Mouse (Mus musculus): ENCODE results near the gene Treml4. TPM values are rescaled to one million over a fixed set of nuclear protein-coding genes. Genes with fewer than 3 reads are reported as not detected.

Treml4 gene
- polyA plus RNA-seq, 1 experiment, result 0.27 TPM

DNA sequence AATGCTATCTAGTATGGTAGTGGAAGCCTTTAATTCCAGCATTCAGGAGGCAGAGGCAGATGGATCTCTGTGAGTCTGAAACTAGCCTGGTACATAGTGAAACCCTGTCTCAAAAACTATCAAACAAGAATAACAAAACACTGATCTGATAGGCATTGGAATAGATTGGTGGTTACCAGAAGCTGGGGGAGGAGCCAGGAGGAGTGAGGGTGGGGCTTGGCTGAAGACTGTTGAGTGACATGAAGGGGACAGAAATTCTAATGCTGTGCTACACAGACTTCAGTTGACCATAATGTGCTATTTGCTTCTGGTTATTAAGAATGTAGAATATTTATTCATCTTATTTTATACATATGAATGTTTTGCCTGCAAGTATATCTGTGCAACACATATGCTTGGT is 4.2 kb downstream of the Treml4 start:
- Histone ChIP-seq H3K4me3 (replicated peaks) (no peak overlapping the region), H3K9me3 (ENCODE audit: control insufficient read depth, low read length) (peaks cover 4% of the 10 kb centered on the region), H3K36me3 (ENCODE audit: control insufficient read depth) (peaks cover 20% of the 10 kb centered on the region), H3K4me1 (ENCODE audit: control insufficient read depth) (peaks cover 91% of the 10 kb centered on the region), H3K27me3 (ENCODE audit: control insufficient read depth) (no peaks in the 10 kb centered on the region)
- TF ChIP-seq TAL1 (IDR thresholded peaks at IDR 0.05; ENCODE audit: low read length), result no peak
- TF ChIP-seq GATA1 (IDR thresholded peaks at IDR 0.05; ENCODE audit: low read length), result no peak

DNA sequence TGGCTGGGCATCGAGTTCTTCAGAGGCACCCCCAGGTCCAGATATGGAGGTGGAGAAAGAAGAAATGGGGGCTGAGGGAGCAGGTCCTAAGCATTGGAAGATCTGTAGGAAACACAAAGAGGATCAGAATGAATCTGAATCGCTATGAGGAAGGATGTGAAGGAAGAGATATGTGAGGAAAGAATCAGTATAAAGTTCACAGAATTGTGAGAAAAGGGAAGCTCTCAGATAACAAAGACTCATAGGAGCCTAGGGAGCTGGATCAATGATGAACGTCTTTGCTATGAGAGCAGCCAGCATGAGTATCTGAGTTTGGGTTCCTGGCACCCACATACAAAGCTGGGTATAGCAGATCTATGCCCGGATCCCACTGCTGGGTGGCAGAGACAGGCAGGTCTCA is 5.7 kb downstream of the Treml4 start:
- Histone ChIP-seq H3K27me3 (ENCODE audit: control insufficient read depth) (no peaks in the 10 kb centered on the region), H3K4me3 (replicated peaks) (peak overlapping the region; percentile 62), H3K4me1 (ENCODE audit: control insufficient read depth) (peaks cover 95% of the 10 kb centered on the region), H3K36me3 (ENCODE audit: control insufficient read depth) (peaks cover 16% of the 10 kb centered on the region), H3K9me3 (ENCODE audit: control insufficient read depth, low read length) (peaks cover 5% of the 10 kb centered on the region)
- no peak for TF ChIP-seq GATA1 (IDR thresholded peaks at IDR 0.05; ENCODE audit: low read length)
- no peak for TF ChIP-seq TAL1 (IDR thresholded peaks at IDR 0.05; ENCODE audit: low read length)

DNA sequence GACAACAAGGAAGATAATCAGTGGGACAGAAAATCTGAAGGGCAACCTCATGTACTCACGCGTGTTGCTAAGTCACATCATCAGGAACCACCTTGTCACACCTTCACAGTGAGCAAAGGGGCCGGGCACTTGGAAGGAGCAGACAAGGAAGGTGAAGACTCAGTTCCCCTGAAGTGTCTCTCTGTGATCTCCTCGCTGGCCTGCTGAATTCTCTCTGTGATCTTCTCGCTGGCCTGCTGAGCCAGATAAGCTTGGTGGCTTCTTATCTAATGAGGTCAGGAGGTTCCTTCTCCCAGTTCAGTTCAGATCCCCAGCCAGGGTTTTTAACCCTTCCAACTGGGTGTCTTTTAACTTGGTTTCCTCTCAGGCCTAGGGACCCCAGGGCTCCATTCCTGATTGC is 8.1 kb downstream of the Treml4 start:
- TF ChIP-seq TAL1 (IDR thresholded peaks at IDR 0.05; ENCODE audit: low read length) (peak; percentile 89), GATA1 (IDR thresholded peaks at IDR 0.05; ENCODE audit: low read length) (peak; percentile 98)
- Histone ChIP-seq H3K9me3 (ENCODE audit: control insufficient read depth, low read length) (peaks cover 5% of the 10 kb centered on the region), H3K4me1 (ENCODE audit: control insufficient read depth) (peaks cover 92% of the 10 kb centered on the region), H3K4me3 (replicated peaks) (peak overlapping the region; percentile 62), H3K36me3 (ENCODE audit: control insufficient read depth) (peaks cover 16% of the 10 kb centered on the region), H3K27me3 (ENCODE audit: control insufficient read depth) (no peaks in the 10 kb centered on the region)

DNA sequence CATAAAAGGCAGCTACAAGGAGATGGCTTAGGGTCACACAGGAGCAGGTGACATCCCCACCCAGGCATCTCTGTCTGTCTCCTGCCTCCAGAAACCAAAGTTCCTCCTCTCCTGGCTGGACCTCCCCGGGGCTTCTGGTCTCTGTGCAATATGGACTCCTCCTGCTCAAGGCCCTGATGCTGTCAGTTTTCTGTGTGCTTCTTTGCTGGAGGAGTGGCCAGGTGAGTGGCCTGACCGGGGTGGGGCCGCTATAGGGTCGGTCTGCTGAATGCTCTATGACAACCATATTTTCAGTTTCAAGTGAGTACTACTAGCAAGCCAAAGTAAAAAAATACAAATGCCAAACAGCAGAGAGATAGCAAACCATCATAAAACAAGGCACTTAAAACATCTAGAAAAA is 8.5 kb downstream of the Treml4 start:
- Histone ChIP-seq H3K27me3 (ENCODE audit: control insufficient read depth) (no peaks in the 10 kb centered on the region), H3K36me3 (ENCODE audit: control insufficient read depth) (peaks cover 16% of the 10 kb centered on the region), H3K4me1 (ENCODE audit: control insufficient read depth) (peaks cover 88% of the 10 kb centered on the region), H3K4me3 (replicated peaks) (peak overlapping the region; percentile 62), H3K9me3 (ENCODE audit: control insufficient read depth, low read length) (peaks cover 5% of the 10 kb centered on the region)
- TF ChIP-seq TAL1 (IDR thresholded peaks at IDR 0.05; ENCODE audit: low read length) (no peak), GATA1 (IDR thresholded peaks at IDR 0.05; ENCODE audit: low read length) (no peak)

DNA sequence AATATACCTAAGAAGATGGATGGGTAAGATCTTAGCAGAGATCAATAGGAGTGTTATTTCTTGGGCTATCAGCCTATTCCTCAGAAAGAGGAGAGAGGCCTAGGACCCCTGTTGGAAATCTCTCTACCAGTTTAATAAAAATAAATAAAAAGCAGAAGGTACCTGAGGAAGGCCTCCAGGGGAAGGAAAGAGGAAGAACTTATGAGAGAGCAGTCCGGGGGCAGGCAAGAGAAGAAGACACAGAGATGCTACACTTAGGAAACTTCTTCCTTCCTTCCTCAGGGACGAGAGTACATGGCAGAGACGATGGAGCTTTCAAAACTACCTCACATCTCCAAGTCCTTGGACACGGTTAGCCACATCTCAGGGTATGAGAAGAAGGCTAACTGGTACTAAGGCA is 10.0 kb downstream of the Treml4 start:
- H3K27me3 ChIP-seq (ENCODE audit: control insufficient read depth), result no peaks in the 10 kb centered on the region
- TF ChIP-seq GATA1 (IDR thresholded peaks at IDR 0.05; ENCODE audit: low read length) (no peak), TAL1 (IDR thresholded peaks at IDR 0.05; ENCODE audit: low read length) (no peak)
- H3K36me3 ChIP-seq (ENCODE audit: control insufficient read depth), result peaks cover 15% of the 10 kb centered on the region
- H3K4me3 ChIP-seq (replicated peaks), result no peak overlapping the region
- H3K9me3 ChIP-seq (ENCODE audit: control insufficient read depth, low read length), result peaks cover 5% of the 10 kb centered on the region
- H3K4me1 ChIP-seq (ENCODE audit: control insufficient read depth), result peaks cover 76% of the 10 kb centered on the region

DNA sequence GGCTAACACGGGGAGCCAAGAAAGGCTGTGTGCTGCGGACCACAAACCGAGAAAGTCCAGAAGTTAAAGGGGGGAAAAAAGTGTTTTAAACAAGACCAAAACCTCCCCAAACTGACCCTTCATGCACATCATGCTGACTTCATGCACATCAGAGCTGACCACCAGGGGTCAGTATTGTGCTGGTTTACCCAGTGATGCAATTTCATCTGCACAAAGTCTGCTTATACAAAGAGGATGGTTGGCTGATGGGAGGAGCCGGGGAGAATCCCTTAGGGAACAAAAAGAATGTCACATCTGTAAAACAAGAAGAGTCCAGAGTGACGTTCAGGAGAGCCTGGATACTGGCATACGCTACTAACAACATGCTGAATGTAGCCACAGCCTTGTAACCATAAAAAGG is 10.8 kb downstream of the Treml4 start:
- Histone ChIP-seq H3K4me1 (ENCODE audit: control insufficient read depth) (peaks cover 72% of the 10 kb centered on the region), H3K4me3 (replicated peaks) (no peak overlapping the region), H3K9me3 (ENCODE audit: control insufficient read depth, low read length) (peaks cover 5% of the 10 kb centered on the region), H3K36me3 (ENCODE audit: control insufficient read depth) (peaks cover 9% of the 10 kb centered on the region), H3K27me3 (ENCODE audit: control insufficient read depth) (no peaks in the 10 kb centered on the region)
- no peak for TF ChIP-seq GATA1 (IDR thresholded peaks at IDR 0.05; ENCODE audit: low read length)
- TF ChIP-seq TAL1 (IDR thresholded peaks at IDR 0.05; ENCODE audit: low read length), result no peak

DNA sequence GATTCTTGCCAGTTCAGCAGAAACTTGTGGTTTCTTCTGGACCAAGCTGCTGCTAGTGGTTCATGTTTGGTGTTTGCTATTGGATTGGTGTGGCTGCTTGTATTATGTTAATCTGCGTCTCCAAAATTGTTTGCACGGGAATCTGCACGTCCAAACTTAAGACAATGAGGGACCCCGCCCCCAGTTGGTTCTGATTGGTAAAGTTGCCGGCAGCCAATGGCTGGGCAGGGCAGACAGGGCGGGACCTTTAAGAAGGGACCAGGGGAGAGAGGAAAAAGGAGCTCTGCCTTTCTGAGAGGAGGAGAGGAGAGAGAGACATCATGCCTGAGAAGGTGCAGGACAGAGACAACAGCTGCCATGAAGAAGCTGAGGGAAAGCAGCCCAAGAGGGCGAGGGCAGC is 11.6 kb downstream of the Treml4 start:
- H3K36me3 ChIP-seq (ENCODE audit: control insufficient read depth), result peaks cover 9% of the 10 kb centered on the region
- peaks cover 5% of the 10 kb centered on the region for H3K9me3 ChIP-seq (ENCODE audit: control insufficient read depth, low read length)
- no peak overlapping the region for H3K4me3 ChIP-seq (replicated peaks)
- peaks cover 68% of the 10 kb centered on the region for H3K4me1 ChIP-seq (ENCODE audit: control insufficient read depth)
- H3K27me3 ChIP-seq (ENCODE audit: control insufficient read depth), result no peaks in the 10 kb centered on the region
- TF ChIP-seq GATA1 (IDR thresholded peaks at IDR 0.05; ENCODE audit: low read length) (no peak), TAL1 (IDR thresholded peaks at IDR 0.05; ENCODE audit: low read length) (no peak)

DNA sequence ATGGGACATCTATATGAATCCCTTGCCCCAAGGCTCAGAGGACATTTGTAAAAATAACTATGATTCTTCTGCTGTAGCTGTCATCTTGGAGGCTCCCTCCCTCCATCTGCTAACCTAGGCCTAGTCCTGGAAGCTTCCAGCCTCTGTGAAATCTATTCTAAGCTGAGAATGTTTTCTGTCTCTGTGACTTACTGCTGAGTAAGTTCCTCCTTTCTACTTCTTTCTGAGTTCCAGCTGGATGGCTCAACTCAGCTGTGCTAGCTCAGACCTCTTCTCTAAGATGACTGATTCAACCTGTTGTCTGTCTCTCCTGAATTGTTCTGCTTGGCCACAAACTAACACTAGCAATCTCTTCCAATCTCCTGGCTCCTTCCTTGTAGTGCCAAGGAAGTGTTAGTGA is 14.3 kb downstream of the Treml4 start:
- TF ChIP-seq GATA1 (IDR thresholded peaks at IDR 0.05; ENCODE audit: low read length), result no peak
- TF ChIP-seq TAL1 (IDR thresholded peaks at IDR 0.05; ENCODE audit: low read length), result no peak
- Histone ChIP-seq H3K4me3 (replicated peaks) (no peak overlapping the region), H3K9me3 (ENCODE audit: control insufficient read depth, low read length) (no peaks in the 10 kb centered on the region), H3K27me3 (ENCODE audit: control insufficient read depth) (no peaks in the 10 kb centered on the region), H3K36me3 (ENCODE audit: control insufficient read depth) (peaks cover 4% of the 10 kb centered on the region), H3K4me1 (ENCODE audit: control insufficient read depth) (peaks cover 59% of the 10 kb centered on the region)

DNA sequence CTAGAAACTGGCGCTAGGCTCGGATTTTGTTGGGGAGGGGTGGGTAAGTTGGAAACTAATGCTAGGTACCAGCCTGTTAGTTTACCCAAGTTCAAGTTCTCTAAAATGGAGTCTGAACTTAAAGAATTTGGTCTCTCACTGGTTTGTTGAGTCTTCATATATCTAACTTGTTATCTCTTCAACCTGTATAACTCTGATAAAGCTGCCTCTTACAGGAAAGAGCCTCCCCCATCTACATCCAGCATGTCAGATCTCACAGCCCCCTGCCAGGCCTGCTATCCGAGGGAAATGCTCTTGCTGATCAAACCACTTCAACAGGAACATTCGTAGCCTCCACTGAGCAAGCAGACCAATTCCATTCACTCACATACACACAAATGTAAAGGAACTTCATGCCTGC is 14.9 kb downstream of the Treml4 start:
- Histone ChIP-seq H3K27me3 (ENCODE audit: control insufficient read depth) (no peaks in the 10 kb centered on the region), H3K4me3 (replicated peaks) (no peak overlapping the region), H3K4me1 (ENCODE audit: control insufficient read depth) (peaks cover 53% of the 10 kb centered on the region), H3K36me3 (ENCODE audit: control insufficient read depth) (peaks cover 4% of the 10 kb centered on the region), H3K9me3 (ENCODE audit: control insufficient read depth, low read length) (no peaks in the 10 kb centered on the region)
- TF ChIP-seq GATA1 (IDR thresholded peaks at IDR 0.05; ENCODE audit: low read length) (no peak), TAL1 (IDR thresholded peaks at IDR 0.05; ENCODE audit: low read length) (no peak)

Measured in erythroblast, embryonic 14.5 days (primary cell).